Mouse (Mus musculus): ENCODE data around the gene Krtap24-1.

Krtap24-1 gene

DNA sequence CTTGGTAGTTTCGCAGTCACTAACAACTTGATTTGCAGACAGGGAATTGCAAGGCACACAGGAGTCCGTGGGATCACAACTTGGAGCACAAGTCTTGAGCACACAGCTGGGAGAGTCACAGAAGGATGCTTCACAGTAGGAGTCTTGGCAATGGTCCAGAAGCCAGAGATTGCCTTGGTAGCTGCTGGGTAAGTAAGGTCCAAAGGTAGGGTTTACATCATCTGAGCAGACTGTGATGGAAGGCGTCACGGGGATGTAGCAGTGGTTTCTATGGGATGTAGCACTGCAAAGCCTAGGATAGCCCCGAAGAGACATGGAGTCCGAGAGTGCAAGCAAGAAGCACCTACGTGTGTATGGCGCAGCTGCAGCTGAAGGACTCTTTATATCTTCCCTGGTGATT, at the start of gene Krtap24-1:
TSS of gene Krtap24-1 (minus strand) at position 358 of the 400 bp plus-strand sequence.
- no peak for DNase-seq (ENCODE audit: low spot score in 2 of 2)

DNA sequence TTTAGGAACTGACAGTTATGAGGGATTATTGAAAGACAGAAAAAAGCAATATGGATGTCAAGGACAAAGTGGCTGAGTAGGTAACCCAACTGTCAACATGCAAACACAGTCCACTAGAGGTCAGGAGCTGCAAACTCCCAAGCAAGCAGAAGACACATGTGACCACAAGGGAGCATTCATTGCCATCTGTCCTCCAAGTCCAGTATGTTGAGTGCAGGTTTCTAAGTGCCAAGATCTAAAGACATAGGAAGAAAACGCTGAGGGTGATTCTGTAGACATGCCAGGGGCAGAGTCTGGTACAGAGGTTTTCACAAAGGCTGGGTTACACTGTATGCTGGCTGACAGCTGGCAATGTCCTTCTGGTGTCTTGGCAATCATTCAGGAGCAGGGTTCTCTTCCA, 45.3 kb upstream of the Krtap24-1 start:
- no peak for DNase-seq (ENCODE audit: low spot score in 2 of 2)

DNA sequence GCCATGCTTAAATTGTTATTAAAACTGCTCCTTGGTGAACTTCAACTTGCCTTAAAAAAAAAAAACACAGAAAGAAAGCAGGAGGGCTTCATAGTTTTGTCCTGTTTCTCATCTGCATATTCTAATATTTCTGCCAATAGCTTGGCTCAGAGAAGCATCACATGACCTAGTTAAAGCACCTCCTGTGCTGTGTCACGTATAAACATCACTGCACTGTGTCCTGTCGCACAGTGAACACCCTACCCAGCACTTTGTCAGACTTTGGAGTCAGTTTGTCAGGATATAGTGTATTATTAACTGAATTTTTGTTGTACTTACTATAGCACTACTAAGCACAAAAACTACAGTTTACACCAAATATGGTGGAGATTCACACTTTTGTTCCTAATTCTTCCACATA, 39.9 kb upstream of the Krtap24-1 start:
- no peak for DNase-seq (ENCODE audit: low spot score in 2 of 2)

DNA sequence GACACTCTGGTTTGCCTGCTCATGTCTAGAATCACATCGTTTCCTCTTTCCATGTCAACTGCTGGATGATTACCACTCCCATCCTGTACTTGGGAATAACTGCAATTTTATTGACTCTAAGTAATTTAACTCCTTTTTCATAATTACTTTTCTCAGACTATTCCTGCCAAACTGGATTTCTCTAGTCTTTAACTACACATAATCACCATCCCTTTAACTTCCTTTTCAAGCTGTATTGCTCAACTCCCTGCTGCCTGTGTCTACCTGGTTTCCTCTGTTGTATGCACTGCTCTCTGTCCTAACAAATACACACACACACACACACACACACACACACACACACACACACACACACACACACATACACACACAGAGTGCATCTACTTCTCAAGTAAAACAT, 39.0 kb upstream of the Krtap24-1 start:
- DNase-seq (ENCODE audit: low spot score in 2 of 2), result no peak

DNA sequence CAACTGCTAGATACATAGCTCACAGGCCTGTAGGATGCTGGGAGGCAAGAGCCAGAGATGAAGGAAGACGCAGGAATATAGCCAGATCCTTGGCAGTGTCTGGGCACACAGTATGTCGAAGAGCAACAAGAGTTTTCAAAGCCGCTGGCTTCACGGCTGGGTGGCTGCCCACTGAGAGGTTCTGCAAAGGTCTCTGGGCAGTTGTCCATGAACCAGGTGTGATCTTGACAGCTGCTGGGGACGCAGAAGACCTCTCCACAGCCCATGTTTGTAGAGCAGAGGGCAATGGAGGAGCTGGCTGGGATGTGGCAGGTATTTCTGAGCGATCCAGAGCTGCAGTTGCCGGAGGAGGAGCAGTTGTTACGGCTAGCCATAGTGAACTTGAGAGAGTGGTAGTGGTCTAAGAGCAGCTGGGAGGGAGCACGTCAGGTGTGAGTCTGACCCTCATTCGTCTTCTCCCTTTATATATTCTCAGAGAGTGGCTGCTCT, 35.3 kb upstream of the Krtap24-1 start, which contains the start of gene Krtap26-1:
TSS of gene Krtap26-1 (minus strand) at position 439 of the 489 bp plus-strand sequence.
- no peak for DNase-seq (ENCODE audit: low spot score in 2 of 2)

DNA sequence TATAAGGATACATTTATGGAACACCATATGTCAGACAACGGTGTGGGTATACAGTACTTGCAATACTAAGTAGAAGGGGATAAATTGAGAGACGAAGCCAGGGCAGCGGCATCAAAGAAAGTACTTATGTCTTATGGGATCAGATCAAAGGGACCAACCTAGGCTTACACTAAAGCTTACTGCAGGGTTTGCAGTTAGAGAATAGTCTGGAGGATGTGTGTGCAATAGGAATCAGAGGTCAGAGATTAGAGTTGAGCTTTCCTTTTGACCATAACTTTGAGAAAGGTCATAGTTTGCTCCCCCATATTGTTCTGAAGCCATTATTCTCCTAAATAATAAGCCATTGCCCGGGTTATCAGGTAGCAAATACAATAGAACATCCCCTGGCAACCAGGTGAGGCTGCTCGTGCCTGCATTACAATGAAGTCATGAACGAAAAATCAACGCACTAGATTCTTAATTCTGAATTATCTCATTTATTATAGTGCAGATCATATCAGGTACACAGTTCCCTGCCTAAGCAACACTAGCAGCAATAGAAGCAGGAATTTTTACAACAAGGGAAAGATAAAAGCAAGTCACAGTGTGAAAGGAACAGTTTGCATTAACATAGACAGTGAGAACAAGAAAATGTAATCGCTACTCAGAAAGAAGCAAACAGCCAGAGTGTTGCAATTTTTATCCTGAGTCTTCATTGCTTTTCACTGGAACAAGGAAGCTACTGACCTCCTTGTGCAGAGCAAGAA, 34.5 kb upstream of the Krtap24-1 start:
- no peak for DNase-seq (ENCODE audit: low spot score in 2 of 2)

DNA sequence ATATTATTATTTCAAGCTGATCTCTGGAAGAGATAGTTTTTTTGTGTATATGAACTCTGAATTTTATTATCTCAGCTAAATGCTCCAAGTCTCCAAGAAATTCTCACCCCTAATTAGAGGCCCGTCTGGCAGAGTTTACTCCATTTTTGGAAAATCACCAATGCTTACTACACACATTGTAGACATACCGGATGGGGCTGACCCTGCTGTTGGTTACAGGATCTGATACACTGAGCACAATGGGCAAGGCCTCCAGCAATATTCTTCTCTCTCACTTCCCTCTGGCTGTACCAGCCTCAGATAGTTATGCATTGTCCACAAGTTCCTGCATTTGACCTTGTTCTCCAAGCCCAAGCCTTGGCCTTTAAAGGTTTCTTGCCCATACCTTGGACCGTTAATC, 28.0 kb upstream of the Krtap24-1 start:
- no peak for DNase-seq (ENCODE audit: low spot score in 2 of 2)

DNA sequence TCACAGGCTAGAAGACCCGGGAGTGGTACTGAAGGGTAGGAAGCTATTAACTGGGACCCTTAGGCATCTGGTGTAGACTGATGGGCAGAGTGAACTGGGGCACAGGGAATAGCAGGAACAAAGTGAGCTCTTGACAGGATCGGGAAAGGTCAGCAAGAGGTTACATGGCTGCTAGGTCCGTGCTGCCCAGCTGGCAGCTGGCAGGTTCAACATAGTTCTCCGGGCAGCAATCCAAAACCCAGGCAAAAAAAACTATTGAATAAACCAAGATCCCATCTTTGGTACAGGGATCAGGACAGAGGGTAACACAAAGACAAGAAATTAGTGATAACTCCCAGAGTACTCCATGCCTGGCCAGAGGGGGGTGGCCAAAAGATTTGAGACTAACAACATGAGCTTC, 23.1 kb upstream of the Krtap24-1 start:
- DNase-seq (ENCODE audit: low spot score in 2 of 2), result no peak

DNA sequence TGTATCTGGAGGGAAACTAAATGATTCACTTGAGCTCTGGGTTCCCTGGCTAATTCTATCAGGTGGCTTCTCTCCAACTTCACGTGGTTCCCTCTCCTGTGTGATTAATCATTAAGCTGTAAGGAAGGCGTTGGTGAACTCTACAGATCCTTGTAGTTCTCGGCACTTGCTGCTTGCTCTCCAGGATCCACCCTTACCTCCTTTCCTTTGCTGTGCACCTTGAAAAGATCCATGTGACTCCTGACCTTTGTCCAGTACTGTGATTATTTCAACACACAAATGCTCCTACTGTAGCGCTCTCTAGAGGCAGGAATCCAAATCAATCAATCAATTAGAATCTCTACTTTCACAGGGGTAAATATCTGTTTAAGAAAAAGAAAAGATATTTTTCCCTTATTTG, 19.4 kb upstream of the Krtap24-1 start:
- DNase-seq (ENCODE audit: low spot score in 2 of 2), result no peak

DNA sequence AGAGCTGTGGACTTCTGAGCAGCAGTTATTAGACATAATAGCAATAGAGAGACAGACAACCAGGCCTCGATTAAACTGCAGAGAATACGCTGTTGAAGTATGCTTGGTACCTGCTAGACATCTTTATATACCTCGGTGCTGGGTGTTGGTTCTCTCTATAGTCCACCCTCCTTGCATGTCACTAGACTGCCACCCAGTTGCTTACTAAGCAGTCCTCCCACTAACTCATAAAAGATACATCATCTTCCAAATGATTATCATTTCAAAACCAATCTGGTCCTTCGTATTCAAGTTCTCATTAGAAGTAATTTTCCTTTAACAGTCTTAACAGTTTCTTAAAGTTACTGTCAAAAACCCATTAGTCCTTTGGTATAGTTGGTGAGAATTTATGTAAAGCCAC, 15.5 kb upstream of the Krtap24-1 start, which contains the start of gene 2310079G19Rik:
TSS of gene 2310079G19Rik (minus strand) at position 101 of the 400 bp plus-strand sequence.
- DNase-seq (ENCODE audit: low spot score in 2 of 2), result no peak

DNA sequence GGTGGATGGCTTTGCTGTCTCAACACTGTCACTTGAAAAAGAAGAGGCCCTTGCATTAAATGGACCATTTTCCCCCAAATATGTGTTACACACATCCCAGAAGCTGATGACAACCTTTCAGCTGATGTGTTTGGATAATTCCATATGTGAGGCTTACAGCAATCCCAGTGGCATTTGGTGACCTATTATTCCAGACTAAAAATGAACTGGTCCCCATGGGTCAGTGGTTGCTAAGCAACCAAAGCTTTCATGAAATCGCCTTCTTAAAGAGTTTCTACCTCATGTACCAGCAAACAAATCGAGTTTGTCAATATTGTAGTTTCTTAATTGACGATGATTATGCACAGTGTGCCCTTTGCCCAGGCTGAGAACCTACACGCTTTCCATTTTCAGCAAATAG, 633 bp upstream of the Krtap24-1 start:
- DNase-seq (ENCODE audit: low spot score in 2 of 2), result no peak

DNA sequence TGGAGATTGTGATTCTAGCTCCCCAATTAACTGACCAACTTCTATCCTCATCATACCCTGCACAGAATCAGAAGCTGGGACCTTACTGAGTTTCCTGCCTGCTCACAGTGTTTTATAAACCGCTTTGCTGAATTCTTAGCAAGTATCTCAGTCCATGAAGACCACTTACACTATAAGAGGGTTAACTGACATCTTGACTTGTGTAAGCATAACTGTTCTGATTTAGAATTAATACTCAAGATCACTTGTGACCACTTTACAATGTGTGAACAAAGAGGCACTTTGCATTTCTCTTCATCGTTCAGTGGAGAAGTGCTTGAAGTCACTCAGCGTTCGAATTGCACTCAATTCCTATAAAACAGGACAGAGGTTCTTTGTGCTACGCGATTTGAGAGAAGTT, 7.5 kb downstream of the Krtap24-1 start:
- DNase-seq (ENCODE audit: low spot score in 2 of 2), result no peak

DNA sequence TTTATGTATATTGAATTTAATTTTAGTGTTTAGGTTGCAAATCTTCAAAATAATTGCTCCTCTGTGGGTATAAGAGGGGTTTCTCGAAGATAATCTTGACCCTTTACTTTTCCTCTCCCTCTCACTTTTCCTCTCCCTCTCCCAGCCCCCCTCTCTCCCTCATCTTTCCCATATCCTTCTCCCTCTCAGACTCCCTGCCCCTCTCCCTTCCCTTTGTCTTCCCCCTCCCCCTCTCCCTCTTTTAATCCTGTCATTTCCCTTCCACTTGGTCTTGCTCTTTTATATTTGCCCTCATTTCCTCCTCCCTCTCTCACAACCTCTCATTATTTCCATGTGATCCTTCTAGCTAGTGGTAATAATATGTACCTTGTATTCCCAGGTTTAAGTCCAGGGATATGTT, 9.6 kb downstream of the Krtap24-1 start:
- DNase-seq (ENCODE audit: low spot score in 2 of 2), result no peak

DNA sequence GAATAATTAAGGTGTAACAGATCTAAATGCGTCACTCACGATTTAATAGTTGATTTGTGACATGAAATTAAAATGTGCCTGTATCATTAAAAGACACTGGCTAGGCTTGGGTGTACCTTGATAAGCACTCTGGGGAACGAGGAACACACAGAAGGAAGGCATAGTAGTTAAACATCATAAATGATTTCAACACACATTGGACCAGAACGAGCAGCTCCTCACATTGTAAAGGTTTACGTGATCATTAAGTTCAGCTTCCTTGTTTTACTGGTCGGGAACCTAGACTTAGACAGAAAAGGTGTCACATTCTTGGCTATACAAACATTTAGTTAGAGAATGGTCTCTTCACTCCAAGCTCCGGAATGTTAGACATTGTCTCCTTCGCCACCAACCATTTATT, 11.8 kb downstream of the Krtap24-1 start:
- DNase-seq (ENCODE audit: low spot score in 2 of 2), result no peak

DNA sequence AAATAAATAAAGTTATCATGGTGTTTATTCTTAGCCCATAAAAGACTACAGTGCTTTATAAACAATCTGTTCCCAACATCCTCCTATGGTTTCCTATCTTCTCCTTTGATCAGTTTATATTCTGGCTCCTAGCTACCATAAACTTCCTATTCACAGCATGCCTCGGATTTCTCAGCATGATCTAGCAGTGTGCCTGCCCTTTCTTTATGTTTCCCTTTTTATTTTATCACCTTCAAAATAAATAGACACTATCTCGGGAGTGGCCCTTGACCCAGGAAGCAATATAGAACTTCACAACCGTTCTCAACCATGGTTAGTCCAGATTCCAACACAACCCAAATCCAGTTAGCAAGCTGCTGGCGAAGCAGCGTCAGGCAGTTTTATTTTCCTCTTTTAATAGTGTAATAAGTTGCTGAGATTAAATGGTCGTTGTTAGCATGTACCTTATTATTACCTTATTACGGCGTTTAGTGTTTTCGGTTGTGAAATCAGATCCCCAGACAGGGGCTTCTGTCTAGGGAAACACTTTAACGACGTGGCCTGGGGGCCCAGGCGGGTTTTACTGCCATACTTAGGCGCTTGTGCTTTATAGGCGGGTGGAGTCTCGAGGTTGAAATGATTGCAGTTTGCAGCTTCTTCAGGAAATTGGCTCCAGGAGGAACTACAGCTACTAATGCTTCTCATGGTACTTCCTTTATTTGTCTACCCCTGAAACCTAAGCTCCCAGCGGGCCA, 12.4 kb downstream of the Krtap24-1 start:
- no peak for DNase-seq (ENCODE audit: low spot score in 2 of 2)

DNA sequence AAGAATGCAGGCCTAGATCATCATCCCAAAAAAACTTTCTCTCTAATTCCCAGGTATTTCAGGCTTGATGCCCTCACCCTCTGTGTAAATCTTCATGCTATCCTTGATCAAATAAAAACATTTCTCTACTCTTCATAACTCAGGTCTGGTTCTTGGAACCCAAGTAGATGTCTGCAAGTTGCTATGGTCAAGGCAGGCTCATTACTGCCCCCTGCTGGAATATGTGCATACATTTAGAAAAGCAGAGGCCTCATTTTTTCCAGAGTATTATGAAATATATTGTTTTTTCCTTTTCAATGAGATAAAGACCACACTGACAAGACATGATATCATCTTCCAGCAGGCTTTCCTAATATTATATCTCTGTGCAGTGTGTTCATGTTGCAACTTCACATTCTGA, 19.3 kb downstream of the Krtap24-1 start:
- no peak for DNase-seq (ENCODE audit: low spot score in 2 of 2)

DNA sequence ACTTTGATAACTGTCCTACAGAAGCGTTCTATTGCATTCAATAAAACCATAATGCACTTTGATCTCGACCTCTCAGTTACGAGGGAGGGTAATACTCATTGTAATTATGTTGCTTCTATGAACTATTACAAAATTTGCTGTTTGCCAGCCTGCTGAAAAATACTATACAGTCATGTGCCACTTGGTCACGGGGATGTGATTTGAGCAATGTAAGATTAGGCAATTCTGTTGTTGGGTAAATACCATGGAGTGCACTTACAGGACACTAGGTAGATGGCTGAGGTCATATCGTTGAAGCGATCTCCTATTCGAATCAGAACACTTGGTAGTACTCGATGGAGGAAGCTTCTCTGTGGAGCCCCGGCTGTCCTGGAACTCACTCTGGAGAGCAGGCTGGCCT, 28.7 kb downstream of the Krtap24-1 start:
- DNase-seq (ENCODE audit: low spot score in 2 of 2), result no peak

DNA sequence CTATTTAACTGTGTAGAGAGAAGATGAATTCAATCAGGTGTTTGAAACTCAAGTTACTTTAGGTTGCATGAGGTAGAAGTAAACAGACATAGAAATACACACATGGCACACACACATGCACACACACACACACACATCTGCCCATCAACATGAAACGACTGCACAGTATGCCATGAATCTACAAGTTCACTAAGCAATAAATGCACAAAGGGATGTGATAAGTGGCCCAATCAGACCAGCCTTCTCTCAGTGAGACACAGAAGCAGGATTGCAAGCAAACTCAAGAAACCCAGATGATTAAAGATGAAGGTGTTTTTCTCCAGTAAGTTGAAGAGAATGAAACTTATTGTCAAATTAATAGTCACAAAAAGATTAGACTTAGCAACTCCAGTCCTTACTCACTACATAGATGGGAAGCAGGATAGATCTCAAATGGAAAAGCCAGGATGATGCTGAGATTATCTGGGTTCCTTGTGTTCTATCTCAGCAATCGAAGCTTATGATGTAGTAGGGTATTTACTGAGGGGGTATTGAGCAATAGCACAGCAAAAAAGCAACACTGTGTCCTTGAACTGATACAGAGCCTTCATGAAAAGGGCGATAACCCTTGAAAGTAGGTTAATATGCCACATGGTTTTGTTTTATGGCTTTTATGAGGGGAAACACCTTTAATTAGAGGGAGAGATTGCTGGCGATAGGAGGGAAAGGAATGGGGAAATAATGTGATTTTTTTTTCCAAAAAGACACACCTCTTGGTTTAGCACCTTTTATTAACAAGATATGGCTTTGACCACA, 36.0 kb downstream of the Krtap24-1 start:
- DNase-seq (ENCODE audit: low spot score in 2 of 2), result no peak

DNA sequence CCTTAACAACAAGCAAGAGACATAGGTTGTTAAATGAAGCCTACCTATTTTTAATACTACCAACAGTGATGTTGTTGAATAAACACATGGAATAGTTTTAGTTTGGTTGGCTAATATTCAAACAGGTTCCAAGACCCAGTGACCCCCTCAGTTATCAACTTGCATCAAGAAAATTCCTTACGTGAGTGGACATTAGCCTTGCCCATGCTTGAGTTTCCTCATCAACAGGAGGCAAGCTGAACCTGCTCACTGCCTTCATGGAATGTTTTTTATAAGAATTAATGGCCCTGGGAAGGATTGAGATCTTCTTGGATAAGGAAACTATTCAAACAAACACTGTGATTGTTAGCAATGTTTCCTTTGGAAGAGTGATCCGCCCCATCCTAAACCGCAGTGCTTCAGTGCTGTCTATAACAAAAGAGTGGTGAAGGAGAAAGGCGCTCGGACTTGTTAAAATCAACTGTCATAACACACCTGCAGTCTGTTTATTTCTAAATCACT, 39.1 kb downstream of the Krtap24-1 start:
- DNase-seq (ENCODE audit: low spot score in 2 of 2), result no peak

DNA sequence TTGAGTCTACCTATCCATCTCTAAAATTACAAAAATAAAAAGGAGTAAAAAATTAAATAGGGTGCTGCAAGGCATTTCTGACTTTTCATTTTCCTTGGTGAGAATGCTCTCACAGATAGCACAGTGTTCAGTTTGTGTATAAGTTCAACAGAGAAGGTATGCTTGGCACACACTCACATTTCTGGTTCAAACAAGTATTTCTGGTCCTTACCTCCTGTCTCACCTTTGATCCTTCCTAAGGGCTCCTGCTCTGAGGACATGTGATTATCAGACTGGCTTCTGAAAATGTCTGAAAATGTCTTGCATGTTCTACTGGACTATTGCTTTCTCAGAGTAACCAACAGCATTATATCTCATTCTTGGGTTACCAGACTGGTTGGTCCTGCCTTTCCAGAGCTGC, 41.9 kb downstream of the Krtap24-1 start:
- no peak for DNase-seq (ENCODE audit: low spot score in 2 of 2)

DNA sequence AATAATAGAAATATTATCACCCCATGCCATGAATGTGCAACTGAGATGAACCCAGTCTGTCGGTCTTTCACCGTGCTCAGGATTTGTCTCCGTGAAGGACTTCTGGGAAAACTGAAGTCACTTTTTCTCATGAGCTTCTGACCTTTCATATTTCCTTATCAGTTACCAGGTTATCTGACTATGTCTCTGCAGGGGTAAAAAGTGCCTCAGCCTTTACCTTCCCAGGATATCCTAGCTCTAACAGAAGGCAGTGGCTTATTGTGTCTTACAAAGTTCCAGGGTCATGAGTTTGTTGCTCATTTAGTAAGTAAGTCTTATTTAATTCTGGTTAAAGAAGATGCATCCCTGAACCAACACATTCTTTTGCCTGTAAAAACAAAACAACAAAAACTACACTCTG, 42.3 kb downstream of the Krtap24-1 start:
- no peak for DNase-seq (ENCODE audit: low spot score in 2 of 2)

DNA sequence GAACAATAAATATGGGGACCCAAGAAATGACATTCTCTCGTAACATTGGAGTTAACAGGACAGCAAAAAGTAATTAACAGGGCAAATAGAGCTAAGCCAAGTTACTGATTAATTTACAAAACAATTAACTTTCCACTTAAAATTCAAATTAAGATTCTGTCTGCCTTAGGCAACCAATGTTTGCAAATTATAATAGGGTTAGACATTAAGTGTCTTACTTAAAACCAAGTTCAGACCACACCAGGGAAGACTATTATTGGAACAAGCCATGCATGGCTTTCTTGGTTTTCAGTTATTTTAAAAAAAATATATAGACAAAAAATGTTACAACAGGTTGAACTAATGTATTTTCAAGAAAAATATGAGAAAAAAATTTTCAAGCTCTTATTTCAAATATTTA, 43.0 kb downstream of the Krtap24-1 start:
- no peak for DNase-seq (ENCODE audit: low spot score in 2 of 2)

Measured in left cerebral cortex, adult 9 months (tissue).